In genomic region chrX:42373794-42374398, GRCm38 (mm10) we compare ENCODE assay signal across 11 mouse cellular contexts.
DNase-seq lines count a peak whose midpoint lies in the region; ATAC-seq and TF ChIP-seq lines count a peak whose summit lies in the region.
"Had no signal": no experiment of that assay in that cellular context is flagged by ENCODE, and none has a peak within 500 bp of the region (broad histone marks: within the 10 kb centered on the region; RNA-seq: fewer than 3 reads in every experiment).

No protein-coding gene starts in this region.

- H3K4me3 ChIP-seq in intestine, embryonic 14.5 days (ENCODE audit: low read depth, low read length) = no peak overlapping the region
- no peak overlapping the region for H3K4me3 ChIP-seq in intestine, postnatal 0 days (ENCODE audit: low read depth, low read length)
- no peak overlapping the region for H3K4me3 ChIP-seq in lung, postnatal 0 days (ENCODE audit: low read depth, low read length)
- H3K4me3 ChIP-seq in forebrain, embryonic 14.5 days (ENCODE audit: low read depth, low read length) = no peak overlapping the region
- H3K4me3 ChIP-seq: megakaryocyte, embryonic 14.5 days had no signal

- peak; percentile 89 for TF ChIP-seq EP300 in lung, postnatal 0 days (IDR thresholded peaks at IDR 0.05)

- DNase-seq in intestine, embryonic 14.5 days (ENCODE audit: low spot score) = peak; percentile 47
- peak; percentile 6 for DNase-seq in adipocyte (ENCODE audit: low spot score)
- DNase-seq in gonadal fat pad, adult 2 months (ENCODE audit: low read depth) = peak; percentile 17
- peak; percentile 72 for DNase-seq in lung, postnatal 0 days (ENCODE audit: low spot score)
- no peak for DNase-seq in cerebellum, postnatal 10 days
- no peak for DNase-seq in forebrain, embryonic 14.5 days (ENCODE audit: low spot score)
- no peak for DNase-seq in natural killer cell, adult 2 months (ENCODE audit: low spot score in 2 of 2)
- DNase-seq: cerebellum, adult 9-11 months had no signal

- no peak overlapping the region for H3K9ac ChIP-seq in intestine, embryonic 14.5 days (ENCODE audit: low read length)
- H3K9ac ChIP-seq in intestine, postnatal 0 days (ENCODE audit: low read depth, low read length) = no peak overlapping the region
- H3K9ac ChIP-seq in lung, postnatal 0 days (replicated peaks; ENCODE audit: low read depth) = no peak overlapping the region
- H3K9ac ChIP-seq in forebrain, embryonic 14.5 days (ENCODE audit: low read length) = no peak overlapping the region

- WGBS in intestine, embryonic 14.5 days = 47% methylated on average over 3 of the region's 3 CpGs
- 55% methylated on average over 3 of the region's 3 CpGs for WGBS in intestine, postnatal 0 days
- WGBS in lung, postnatal 0 days = 36% methylated on average over 3 of the region's 3 CpGs
- 62% methylated on average over 3 of the region's 3 CpGs for WGBS in forebrain, embryonic 14.5 days

- H3K4me1 ChIP-seq in intestine, embryonic 14.5 days (replicated peaks; ENCODE audit: control insufficient read depth, insufficient read depth, low read length) = no peaks in the 10 kb centered on the region
- H3K4me1 ChIP-seq in intestine, postnatal 0 days (replicated peaks; ENCODE audit: control insufficient read depth, insufficient read depth, low read length) = no peaks in the 10 kb centered on the region
- no peaks in the 10 kb centered on the region for H3K4me1 ChIP-seq in lung, postnatal 0 days (ENCODE audit: insufficient read depth, low read depth, low read length)
- no peaks in the 10 kb centered on the region for H3K4me1 ChIP-seq in forebrain, embryonic 14.5 days (ENCODE audit: control insufficient read depth, insufficient read depth, low read length)
- H3K4me1 ChIP-seq: megakaryocyte, embryonic 14.5 days had no signal

- no peaks in the 10 kb centered on the region for H3K9me3 ChIP-seq in intestine, embryonic 14.5 days (ENCODE audit: control insufficient read depth, low read length)
- no peaks in the 10 kb centered on the region for H3K9me3 ChIP-seq in intestine, postnatal 0 days (ENCODE audit: control insufficient read depth)
- no peaks in the 10 kb centered on the region for H3K9me3 ChIP-seq in lung, postnatal 0 days (ENCODE audit: low read length)
- H3K9me3 ChIP-seq in forebrain, embryonic 14.5 days (replicated peaks; ENCODE audit: control insufficient read depth, low read length) = no peaks in the 10 kb centered on the region
- H3K9me3 ChIP-seq: megakaryocyte, embryonic 14.5 days had no signal

- no peaks in the 10 kb centered on the region for H3K36me3 ChIP-seq in intestine, embryonic 14.5 days (ENCODE audit: control insufficient read depth, insufficient read depth, low read length)
- H3K36me3 ChIP-seq in intestine, postnatal 0 days (ENCODE audit: control insufficient read depth, insufficient read depth) = no peaks in the 10 kb centered on the region
- H3K36me3 ChIP-seq in lung, postnatal 0 days (ENCODE audit: insufficient read depth, low read length) = no peaks in the 10 kb centered on the region
- no peaks in the 10 kb centered on the region for H3K36me3 ChIP-seq in forebrain, embryonic 14.5 days (ENCODE audit: control insufficient read depth, insufficient read depth, low read length)

- H3K4me2 ChIP-seq in intestine, embryonic 14.5 days (ENCODE audit: low read length) = no peak overlapping the region
- H3K4me2 ChIP-seq in intestine, postnatal 0 days (replicated peaks; ENCODE audit: low read depth) = no peak overlapping the region
- H3K4me2 ChIP-seq in lung, postnatal 0 days (replicated peaks; ENCODE audit: low read depth, low read length) = no peak overlapping the region
- no peak overlapping the region for H3K4me2 ChIP-seq in forebrain, embryonic 14.5 days (ENCODE audit: low read length)

- H3K27ac ChIP-seq in intestine, embryonic 14.5 days (ENCODE audit: low read depth) = no peak overlapping the region
- no peak overlapping the region for H3K27ac ChIP-seq in intestine, postnatal 0 days (ENCODE audit: low read depth, low read length)
- H3K27ac ChIP-seq in lung, postnatal 0 days (ENCODE audit: low read length) = 0 out of 2 replicates have a peak overlapping the region, but pooled peaks have one; percentile 26
- H3K27ac ChIP-seq in forebrain, embryonic 14.5 days (ENCODE audit: low read depth, low read length) = no peak overlapping the region

- H3K27me3 ChIP-seq in intestine, embryonic 14.5 days (replicated peaks; ENCODE audit: control insufficient read depth, insufficient read depth, low read length) = no peaks in the 10 kb centered on the region
- H3K27me3 ChIP-seq in intestine, postnatal 0 days (replicated peaks; ENCODE audit: control insufficient read depth, insufficient read depth, low read length) = no peaks in the 10 kb centered on the region
- H3K27me3 ChIP-seq in lung, postnatal 0 days (replicated peaks; ENCODE audit: insufficient read depth, low read length) = no peaks in the 10 kb centered on the region
- no peaks in the 10 kb centered on the region for H3K27me3 ChIP-seq in forebrain, embryonic 14.5 days (replicated peaks; ENCODE audit: control insufficient read depth, insufficient read depth, low read length)

- ATAC-seq in intestine, embryonic 14.5 days (replicated peaks; ENCODE audit: low FRiP score, low TSS enrichment, low read depth) = no peak
- no peak for ATAC-seq in intestine, postnatal 0 days
- peak; percentile 92 for ATAC-seq in lung, postnatal 0 days
- no peak for ATAC-seq in forebrain, embryonic 14.5 days
- ATAC-seq: activated CD4-positive, CD25-positive, alpha-beta regulatory T cell, adult 4 months had no signal

- TF ChIP-seq CTCF in intestine, postnatal 0 days (IDR thresholded peaks at IDR 0.05; ENCODE audit: low read depth) = no peak
- TF ChIP-seq CTCF in lung, postnatal 0 days (IDR thresholded peaks at IDR 0.05) = no peak

Comparison
In these comparisons a context has a peak if more than half of its experiments do, and no peak if none do; other contexts are left out.
1. DNase-seq: peak in intestine, embryonic 14.5 days (single experiment), adipocyte (single experiment), gonadal fat pad, adult 2 months (single experiment) and lung, postnatal 0 days (single experiment); none in cerebellum, postnatal 10 days (0 of 2), forebrain, embryonic 14.5 days (single experiment) and natural killer cell, adult 2 months (0 of 2).